In the genomic region with DNA sequence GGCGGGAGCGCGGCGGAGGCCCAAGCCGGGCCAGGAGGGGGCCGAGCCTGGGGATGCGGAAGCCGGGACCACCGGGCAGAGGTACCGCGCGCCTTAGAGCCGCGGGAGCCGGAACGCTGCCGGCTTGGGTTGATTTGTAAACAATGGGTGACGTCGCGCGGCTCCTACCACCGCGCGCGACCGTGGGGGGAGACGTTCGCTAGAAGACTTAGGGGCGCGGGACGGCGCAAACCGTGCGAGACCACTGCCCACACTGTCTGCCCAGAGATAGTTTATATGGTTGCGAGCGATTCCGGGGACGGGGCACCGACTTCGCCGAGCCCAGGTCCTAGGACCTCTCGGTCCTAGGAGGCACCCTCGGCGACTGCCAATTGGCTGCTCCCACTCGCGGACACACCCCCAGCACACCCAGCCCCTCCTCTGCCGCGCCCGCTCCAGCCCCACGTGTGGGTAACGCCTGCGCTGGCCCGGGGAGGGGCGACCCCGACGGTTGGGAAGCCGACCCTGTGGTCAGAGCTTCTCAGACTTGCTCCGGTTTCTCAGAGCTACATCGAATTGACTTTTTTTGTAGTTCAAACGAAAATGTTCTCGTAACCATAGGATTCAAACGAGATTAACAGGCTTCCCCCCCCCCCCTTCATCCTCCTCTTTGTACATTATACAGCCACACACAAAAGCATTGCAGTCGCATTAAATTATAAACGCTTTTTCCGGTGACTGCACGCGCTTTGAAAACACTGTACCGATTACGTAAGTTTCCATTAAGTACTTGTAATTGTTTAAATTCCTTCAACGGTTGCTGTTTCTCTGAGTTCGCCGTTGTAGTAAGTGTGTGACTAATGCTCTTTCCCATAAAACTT, we compare ENCODE assay signal across 8 mouse cellular contexts. TPM values are rescaled to one million over a fixed set of nuclear protein-coding genes. Genes with fewer than 3 reads are reported as not detected.
DNase-seq lines count a peak whose midpoint lies in the region; ATAC-seq lines count a peak whose summit lies in the region.

Gene Frat2, minus strand, starts transcription at position 141 of the 860 bp plus-strand sequence.

- no peaks in the 10 kb centered on the region for H3K36me3 ChIP-seq in hindbrain, embryonic 13.5 days

- peak within 1 kb of the TSS; percentile 95 for H3K27ac ChIP-seq in hindbrain, embryonic 13.5 days

- H3K27me3 ChIP-seq in hindbrain, embryonic 13.5 days, result no peaks in the 10 kb centered on the region

- H3K4me3 ChIP-seq in hindbrain, embryonic 13.5 days, result peak within 1 kb of the TSS; percentile 88

- under 1% methylated on average over 72 of the region's 72 CpGs for WGBS in hindbrain, embryonic 13.5 days

- ATAC-seq in hindbrain, embryonic 13.5 days (ENCODE audit: low FRiP score), result peak; percentile 94

- peaks cover 46% of the 10 kb centered on the region for H3K4me1 ChIP-seq in hindbrain, embryonic 13.5 days (replicated peaks)

- peak within 1 kb of the TSS; percentile 90 for H3K9ac ChIP-seq in hindbrain, embryonic 13.5 days

- peak within 1 kb of the TSS; percentile 94 for H3K4me2 ChIP-seq in hindbrain, embryonic 13.5 days

- DNase-seq in Muller cell, postnatal 12 days (ENCODE audit: inconsistent ontology term), result peak; percentile 98
- DNase-seq in cerebellum, adult 9-11 months, result peak; percentile 89
- peak; percentile 79 to 85 for DNase-seq in frontal cortex, postnatal 10 days (ENCODE audit: low spot score in 2 of 2)
- DNase-seq in layer of hippocampus, postnatal 25 days (ENCODE audit: extremely low spot score in 1 of 2, low spot score in 1 of 2), result peak; percentile 76 to 86
- peak; percentile 89 for DNase-seq in lung, postnatal 25 days (ENCODE audit: low spot score)
- DNase-seq in retina, embryonic 14.5 days (ENCODE audit: low spot score), result peak; percentile 93
- peak; percentile 91 for DNase-seq in thymus, postnatal 4 days

- H3K9me3 ChIP-seq in hindbrain, embryonic 13.5 days, result no peaks in the 10 kb centered on the region

RNA-seq across cellular contexts. Expression of gene Frat2, which starts in this region (rescaled TPM):
- 8.4 and 10.4 TPM in 2 replicates for polyA plus RNA-seq in hindbrain, embryonic 13.5 days (2015; fragmentation: Nextera tagmentation; extraction: Ambion mirVana)
- total RNA-seq in layer of hippocampus, postnatal 25 days (2021), result 10 to 100 TPM; 13.9 to 14.9 TPM

Comparison
In these comparisons a context has a peak if more than half of its experiments do, and no peak if none do; other contexts are left out.
1. Peak in every context shown above with its lines: DNase-seq, ATAC-seq, H3K4me3 ChIP-seq and H3K27ac ChIP-seq.